Mouse (Mus musculus): Measurements from ENCODE around the gene Cadm3. TPM values are rescaled to one million over a fixed set of nuclear protein-coding genes. Genes with fewer than 3 reads are reported as not detected.

Gene Cadm3
- polyA plus RNA-seq (2017; shearing (Covaris generic)): not detected

GRCm38 (mm10) chr1:173367356-173368046 is at the start of gene Cadm3:
TSS of gene Cadm3 (minus strand) at chr1:173367695.

GRCm38 (mm10) chr1:173350372-173350957 is 17.0 kb downstream of the Cadm3 start, which contains the start of gene Aim2:
TSS of gene Aim2 (plus strand) at chr1:173350879.

GRCm38 (mm10) chr1:173333312-173334253 is 33.9 kb downstream of the Cadm3 start, which contains the start of gene Ackr1:
TSS of gene Ackr1 (minus strand) at chr1:173333750.

Other genes starting within 250 kb of the Cadm3 start
- gene Olfr1408, start 230.3 kb downstream of the Cadm3 start, polyA plus RNA-seq (2017; shearing (Covaris generic)): not detected
- not detected for gene Olfr1406, start 177.1 kb downstream of the Cadm3 start, polyA plus RNA-seq (2017; shearing (Covaris generic))
- gene Olfr218, start 169.9 kb downstream of the Cadm3 start, polyA plus RNA-seq (2017; shearing (Covaris generic)): not detected
- gene Olfr1404, start 155.3 kb downstream of the Cadm3 start, polyA plus RNA-seq (2017; shearing (Covaris generic)): not detected
- not detected for gene Fcer1a, start 140.5 kb downstream of the Cadm3 start, polyA plus RNA-seq (2017; shearing (Covaris generic))
- gene Olfr418, start 101.7 kb downstream of the Cadm3 start, polyA plus RNA-seq (2017; shearing (Covaris generic)): not detected
- not detected for gene Mptx2, start 89.9 kb downstream of the Cadm3 start, polyA plus RNA-seq (2017; shearing (Covaris generic))
- gene Ackr1, start 33.9 kb downstream of the Cadm3 start, polyA plus RNA-seq (2017; shearing (Covaris generic)): not detected
- 74.2 TPM for gene Aim2, start 16.8 kb downstream of the Cadm3 start, polyA plus RNA-seq (2017; shearing (Covaris generic))
- 187 TPM for gene Ifi206, start 123.3 kb upstream of the Cadm3 start, polyA plus RNA-seq (2017; shearing (Covaris generic))
- 48.8 TPM for gene Ifi214, start 168.3 kb upstream of the Cadm3 start, polyA plus RNA-seq (2017; shearing (Covaris generic))
- gene Ifi213, start 231.6 kb upstream of the Cadm3 start, polyA plus RNA-seq (2017; shearing (Covaris generic)): 145 TPM